Mouse (Mus musculus) forebrain, embryonic 14.5 days (tissue): ENCODE data around the gene Olfr222. TPM values are rescaled to one million over a fixed set of nuclear protein-coding genes. Genes with fewer than 3 reads are reported as not detected.

Experiments
- polyA plus RNA-seq: library from polyadenylated mRNA; unstranded; fragments of >200 nt; fragmentation: Nextera tagmentation; extraction: Ambion mirVana; gene quantifications from 2 replicates; pipeline ENCODE4 v1.2.1, GENCODE M21; 2014

The Olfr222 gene
- polyA plus RNA-seq, 1 experiment from 2014 or later = not detected

Other genes starting within 250 kb of the Olfr222 start
- gene Prss38, start 200.6 kb downstream of the Olfr222 start, polyA plus RNA-seq = not detected in 2 replicates
- 12.0 and 12.4 TPM in 2 replicates for gene Jmjd4, start 126.2 kb downstream of the Olfr222 start, polyA plus RNA-seq
- 428 and 481 TPM in 2 replicates for gene Snap47, start 125.0 kb downstream of the Olfr222 start, polyA plus RNA-seq
- 17.5 and 19.8 TPM in 2 replicates for gene Zfp867, start 103.8 kb downstream of the Olfr222 start, polyA plus RNA-seq
- 11.4 and 13.1 TPM in 2 replicates for gene Zkscan17, start 49.5 kb downstream of the Olfr222 start, polyA plus RNA-seq
- 0.06 and 0.12 TPM in 2 replicates for gene Nlrp3, start 34.7 kb downstream of the Olfr222 start, polyA plus RNA-seq
- gene Olfr223, start 17.1 kb upstream of the Olfr222 start, polyA plus RNA-seq = not detected in 2 replicates
- gene Mprip, start 85.1 kb upstream of the Olfr222 start, polyA plus RNA-seq = 55.6 and 63.4 TPM in 2 replicates
- gene Pld6, start 211.4 kb upstream of the Olfr222 start, polyA plus RNA-seq = 1.3 and 1.5 TPM in 2 replicates
- 29.4 and 36.6 TPM in 2 replicates for gene Flcn, start 233.8 kb upstream of the Olfr222 start, polyA plus RNA-seq